Mouse (Mus musculus) cerebellum, postnatal 36 days (tissue): ENCODE measurements around the gene Gsg1l.

Experiments
- DNase-seq, 2 experiments: peaks; one replicate each; pipeline ENCODE4 v3.0.0; 2021 to 2022; ENCODE audit warnings: mixed read lengths in 2 of 2

Gsg1l gene

DNA sequence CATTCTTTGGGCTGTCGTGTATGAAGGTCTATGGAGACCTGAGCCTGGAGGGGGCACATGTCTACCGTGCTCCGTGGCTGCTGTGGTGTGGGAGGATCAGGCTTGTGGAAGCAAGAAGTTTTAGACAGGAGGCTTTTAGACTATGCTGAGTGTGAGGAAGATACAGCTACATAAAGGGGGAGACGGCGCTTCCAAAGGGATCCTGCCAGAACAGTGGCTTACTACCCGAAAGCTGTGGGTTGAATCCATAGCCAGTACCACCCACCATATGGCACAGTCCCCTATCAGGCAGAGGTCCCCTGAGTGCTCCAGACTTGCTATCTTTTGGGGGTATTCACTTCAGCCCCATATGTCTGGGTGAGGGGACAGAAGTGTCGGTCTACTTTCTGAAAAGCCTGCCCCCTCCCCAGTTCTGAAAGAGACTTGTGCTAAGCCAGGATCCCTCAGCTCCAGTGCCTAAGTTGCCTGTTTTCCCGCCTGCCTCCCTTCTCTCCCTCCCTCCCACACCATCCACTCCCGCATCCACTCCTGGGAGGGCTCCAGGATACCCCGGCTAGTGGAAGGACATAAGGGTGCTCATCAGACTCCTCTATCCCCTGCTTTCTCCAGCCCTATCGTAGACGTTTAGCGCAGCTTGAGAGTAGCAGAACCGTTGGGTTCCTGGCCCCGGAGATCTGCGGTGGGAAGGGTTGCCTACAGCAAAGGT lies 1.1 kb downstream of the Gsg1l start:
- DNase-seq, result peak in 1 of 2 experiments; percentile 17

DNA sequence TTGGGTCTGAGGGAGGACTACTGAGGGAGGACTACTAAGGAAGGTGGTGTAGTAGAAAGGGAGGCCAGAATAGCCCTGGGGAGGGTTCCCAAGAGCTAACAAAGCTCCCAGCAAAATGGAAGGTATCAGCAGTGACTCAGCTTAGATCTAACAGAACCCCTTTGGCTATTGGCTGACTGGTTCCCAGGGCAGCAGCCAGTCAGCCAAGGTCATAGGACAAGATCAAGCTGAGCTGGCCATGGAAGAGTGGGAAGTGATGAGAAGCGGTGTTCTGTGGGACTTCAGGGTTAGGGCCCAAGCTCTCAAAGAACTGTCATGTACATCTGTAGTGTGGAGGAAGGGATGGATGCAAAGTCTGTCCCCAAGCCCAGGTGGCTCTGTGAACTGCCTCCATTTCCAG lies 5.3 kb downstream of the Gsg1l start:
- no peak for DNase-seq

DNA sequence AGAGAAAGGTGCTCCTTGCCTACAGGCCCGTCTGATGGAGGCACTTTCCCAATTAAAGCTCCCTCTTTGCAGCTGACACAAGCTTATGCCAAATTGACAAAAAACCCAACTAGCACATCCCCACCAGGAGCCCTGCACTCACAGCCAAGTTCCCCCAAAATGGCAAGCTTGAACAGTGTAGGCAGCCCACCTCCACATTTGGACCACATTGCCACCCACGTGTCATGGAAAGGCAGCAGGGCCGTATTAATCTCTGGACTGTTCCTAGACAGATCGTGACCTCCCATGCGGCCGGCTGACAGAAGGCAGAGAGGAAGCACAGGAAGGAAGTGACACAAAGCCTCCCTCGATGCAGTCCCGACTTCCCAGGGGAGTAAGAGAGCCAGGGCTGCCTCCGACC lies 7.2 kb downstream of the Gsg1l start:
- no peak for DNase-seq

DNA sequence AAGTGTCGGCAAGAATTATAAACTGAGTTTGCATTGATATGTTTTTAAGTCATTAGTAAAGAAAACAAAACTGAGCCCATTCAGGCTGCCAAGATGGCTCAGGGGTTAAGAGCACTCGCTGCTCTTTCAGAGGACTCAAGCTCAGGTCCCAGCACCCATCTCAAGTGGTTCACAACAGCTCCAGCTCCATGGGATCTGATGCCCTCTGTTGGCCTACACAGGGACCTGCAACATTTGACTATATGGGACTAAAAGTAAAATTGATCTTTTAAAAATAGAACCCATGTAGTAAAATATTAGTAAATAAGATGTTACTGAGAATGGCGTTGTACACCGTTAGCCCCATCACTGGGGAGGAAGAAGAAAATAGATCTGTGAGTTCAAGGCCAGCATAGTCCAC lies 11.9 kb downstream of the Gsg1l start:
- no peak for DNase-seq

DNA sequence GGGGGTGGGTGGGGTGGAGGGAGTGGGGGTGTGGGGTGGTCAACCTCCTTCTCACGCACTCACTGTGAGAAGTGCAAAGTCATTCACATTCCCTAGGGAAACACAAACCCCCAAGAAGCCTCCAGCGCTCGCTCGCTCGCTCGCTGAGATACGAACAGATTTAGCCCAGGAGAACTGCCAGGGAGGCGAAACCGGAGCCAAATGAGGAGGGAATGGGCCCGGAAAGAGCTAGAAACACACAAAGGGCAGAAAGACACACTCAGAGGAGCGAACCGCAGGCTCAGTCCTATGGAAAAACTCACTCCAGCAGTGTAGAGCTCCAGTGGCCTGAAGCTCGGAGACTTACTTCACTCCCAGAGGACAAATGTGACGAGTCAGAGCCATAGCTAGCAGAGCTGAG lies 15.4 kb downstream of the Gsg1l start:
- DNase-seq, result peak; percentile 61 to 62

DNA sequence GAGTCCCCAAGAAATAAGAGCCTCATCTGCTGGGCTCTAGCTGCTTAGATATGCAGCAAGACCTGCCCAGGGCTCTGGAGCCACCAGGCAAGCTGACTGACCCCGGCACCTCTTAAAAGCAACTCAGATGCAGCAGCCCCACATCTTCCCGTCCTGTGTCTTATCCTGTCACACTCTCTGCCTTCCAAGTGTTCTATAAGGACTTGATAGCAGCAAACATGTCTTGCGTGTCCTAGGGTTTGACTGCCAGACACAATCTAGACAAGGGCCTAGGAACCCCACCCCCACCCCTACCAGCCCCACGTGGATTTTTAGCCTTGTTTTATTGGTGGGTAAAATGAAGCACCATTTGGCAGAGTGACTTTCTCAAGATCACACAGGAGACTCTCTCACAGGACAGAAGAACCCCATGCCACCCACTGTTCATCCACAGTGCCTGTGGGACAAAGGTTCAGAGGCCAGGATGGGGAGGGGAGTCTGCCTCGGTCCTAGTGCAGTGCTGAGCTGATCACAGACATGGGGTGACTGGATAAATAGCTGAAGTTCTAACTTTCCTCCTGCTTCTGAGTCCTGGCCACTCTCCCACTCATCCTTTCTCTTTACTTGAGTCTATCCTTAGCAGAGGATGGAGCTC lies 16.9 kb downstream of the Gsg1l start:
- DNase-seq, result no peak

DNA sequence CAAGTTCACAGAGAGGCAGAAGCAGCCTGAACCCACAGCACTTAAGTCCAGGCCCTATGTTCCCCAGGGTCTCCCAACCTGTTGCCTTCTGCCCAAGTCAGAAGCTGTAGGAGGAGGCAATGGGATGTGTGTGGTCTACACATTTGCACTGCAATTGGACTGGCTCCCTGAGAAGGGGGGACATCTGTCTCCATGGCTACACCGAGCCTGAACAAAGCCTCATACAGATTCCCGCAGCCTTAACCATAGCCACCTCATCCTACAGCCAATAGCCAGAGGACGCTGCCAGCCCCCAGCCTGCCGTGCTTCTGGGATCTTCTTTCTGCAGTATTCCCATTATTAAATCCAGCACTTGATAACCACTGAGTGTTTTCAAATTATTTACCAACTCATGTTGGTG lies 20.0 kb downstream of the Gsg1l start:
- DNase-seq, result no peak

DNA sequence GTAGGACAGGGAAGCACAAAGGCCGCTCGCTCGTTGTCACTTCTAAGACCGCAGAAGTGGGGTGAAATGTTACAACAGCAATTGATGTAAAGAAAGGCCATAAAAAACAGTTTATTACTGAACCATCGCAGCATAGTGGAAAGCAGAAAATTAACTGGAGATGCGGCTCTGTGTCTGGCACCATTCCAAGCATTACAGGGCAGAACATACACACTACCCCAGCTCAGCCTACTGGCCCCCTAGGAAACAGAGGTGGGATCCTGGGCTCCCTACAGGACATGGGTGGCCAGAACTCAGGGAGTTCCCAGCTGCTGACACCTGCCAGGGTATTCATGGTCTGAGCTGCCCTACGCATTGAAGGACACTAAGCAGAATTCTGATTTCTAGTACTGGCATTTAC lies 23.3 kb downstream of the Gsg1l start:
- DNase-seq, result no peak

DNA sequence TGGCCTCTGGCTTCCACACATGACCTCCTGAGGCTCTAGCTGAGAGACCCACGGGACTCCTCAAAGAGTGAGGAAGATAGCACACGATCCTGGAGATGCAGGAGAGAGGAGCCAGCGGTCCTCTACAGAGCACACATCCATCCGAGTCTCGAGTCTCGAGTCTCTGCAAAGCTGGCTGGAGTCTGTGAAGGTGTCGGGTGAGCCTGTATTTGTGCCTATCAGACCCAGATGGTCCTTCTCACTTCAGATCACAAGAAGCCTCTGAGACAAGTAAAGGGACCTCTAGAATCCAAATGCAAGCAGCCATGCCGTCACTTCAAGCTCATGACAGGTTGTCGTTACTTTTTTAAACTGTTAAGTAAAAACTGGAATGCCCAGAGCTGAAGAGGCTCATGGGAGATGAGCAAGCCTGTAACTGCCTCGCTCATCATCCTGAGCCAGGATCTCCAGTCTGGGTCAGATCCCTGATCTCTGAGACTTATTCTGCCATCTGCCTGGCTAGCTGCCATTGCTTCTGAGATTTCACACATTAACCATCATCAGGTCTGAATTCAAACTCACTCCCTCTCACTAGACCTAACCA lies 24.8 kb downstream of the Gsg1l start:
- DNase-seq, result no peak

DNA sequence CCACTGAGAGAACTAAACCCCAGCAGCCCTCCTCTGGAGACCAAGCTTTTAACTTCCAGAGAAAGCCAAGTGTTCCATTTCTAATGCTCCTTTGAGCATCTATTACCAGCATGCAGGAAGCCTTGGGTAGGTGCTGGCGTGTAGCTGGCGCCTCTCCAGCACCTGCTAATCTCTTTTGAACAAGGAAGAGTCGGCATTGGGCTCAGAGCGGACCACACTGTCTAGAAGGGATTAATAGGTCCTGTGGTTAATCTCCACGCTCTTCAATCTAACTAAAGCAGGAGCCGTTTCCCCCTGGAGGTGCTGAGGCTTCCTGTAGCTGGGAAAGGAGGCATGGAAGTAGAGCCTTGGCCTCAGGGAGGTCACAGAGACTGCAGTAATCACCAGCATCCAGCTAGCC lies 27.6 kb downstream of the Gsg1l start:
- DNase-seq, result peak in 1 of 2 experiments; percentile 30

DNA sequence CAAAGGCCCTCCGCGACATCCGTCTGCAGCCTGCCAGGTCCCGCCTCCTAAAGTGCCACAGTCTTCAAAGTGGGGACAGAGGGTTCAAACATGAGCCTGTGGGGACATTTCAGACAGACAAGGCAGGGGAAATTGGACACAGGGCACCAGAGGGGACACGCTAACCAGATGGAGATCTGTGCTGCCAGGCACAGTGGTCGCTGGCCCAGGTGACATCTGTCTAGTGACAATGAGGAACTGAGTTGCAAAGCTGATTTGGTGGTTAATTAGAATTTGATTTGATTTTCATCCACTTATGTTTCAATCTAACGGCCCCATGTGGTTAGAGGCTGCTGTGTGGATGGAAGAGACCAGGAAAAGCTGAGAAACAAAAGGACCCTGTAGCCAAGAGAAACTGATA lies 28.6 kb downstream of the Gsg1l start:
- DNase-seq, result no peak

DNA sequence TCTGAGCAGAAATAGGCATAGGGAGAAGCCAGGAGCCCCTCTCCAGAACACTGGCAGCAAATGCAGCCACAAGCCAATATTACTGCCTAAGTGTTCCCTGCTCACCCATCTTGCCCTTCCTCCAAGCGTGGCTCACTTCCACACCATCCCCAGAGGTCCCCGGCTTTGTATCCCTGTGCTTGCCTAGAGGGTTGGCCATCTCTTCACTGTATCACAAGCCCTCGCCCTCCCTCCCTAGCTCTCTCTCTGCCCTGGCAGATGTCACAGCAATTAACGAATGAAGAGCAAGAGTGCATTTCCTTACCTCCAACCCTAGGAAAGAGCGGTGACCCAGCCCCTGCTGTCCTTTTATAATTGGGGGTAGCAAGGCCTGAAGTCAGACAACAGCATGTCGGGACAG lies 30.3 kb downstream of the Gsg1l start:
- no peak for DNase-seq

DNA sequence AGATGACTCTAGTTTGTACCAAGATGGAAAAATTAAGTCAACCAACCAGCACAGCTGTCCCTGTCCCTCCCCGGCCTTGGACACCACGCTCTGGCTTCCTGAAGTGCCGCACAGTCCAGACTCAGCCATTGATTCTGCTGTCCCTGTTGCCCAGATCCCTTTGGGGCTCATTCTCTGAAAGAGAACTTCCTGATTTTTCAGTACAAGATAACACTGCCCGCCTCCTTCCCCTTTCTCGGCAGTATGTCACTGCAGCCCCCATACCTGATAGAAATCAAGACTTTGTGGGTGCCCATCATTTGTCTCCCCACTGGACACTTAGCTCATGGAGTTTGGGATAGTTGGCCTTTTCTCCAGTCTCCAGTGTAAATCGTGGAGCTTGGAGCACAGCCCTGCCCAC lies 37.1 kb downstream of the Gsg1l start:
- DNase-seq, result no peak

DNA sequence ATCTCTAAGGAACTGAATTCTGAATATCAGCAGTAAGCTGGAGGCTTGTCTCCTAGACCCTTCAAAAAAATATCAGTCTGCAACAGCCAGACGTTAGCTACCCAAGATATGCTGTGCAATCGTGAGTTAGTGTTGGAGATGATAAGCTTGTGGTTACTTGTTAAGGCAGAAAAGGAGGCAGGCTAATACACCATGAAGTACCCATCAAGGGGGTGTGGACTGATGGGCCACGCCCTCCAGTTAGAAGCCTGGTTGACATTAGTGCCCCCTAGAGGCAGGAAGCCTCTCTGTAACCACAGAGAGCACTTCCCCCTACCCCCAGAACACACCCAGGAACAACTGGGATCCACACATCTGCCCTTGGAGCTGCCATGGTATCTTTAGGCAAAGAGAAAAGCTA lies 39.9 kb downstream of the Gsg1l start:
- no peak for DNase-seq

DNA sequence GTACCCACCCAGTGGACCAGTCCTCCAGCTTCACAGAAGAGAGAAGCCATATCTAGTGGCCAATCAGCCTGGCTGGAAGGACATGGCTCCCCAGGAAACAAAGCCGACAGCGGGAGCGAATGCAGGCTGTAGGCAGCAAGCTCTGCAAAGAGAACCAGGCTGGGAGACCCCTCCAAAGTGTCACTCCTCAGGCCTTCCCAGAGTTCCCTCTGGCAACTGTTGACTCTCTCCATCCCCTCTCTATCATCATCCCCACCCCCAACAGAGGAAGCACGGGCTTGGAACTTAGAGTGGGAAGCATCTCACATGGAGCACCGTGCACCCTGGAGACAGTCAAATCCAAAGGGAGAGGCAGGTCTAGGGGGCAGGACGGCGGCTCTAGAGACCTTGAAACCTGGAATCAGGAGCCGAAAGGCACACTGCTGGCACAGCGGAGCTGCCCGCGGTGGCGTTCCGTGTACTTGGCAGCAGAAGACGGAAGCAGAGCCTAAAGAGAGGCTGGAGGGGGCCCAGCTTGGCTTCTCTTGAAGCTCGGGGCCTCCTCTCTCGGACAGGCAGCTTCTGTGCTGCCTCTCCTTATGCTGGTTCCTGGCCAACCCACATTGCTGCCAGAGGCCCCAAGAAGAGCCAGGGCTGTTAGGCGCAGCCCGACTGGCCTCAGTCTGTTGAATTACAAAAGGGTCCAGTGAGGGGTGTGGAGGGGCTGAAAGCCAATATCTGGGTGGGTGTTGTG lies 41.3 kb downstream of the Gsg1l start:
- peak; percentile 64 to 72 for DNase-seq

DNA sequence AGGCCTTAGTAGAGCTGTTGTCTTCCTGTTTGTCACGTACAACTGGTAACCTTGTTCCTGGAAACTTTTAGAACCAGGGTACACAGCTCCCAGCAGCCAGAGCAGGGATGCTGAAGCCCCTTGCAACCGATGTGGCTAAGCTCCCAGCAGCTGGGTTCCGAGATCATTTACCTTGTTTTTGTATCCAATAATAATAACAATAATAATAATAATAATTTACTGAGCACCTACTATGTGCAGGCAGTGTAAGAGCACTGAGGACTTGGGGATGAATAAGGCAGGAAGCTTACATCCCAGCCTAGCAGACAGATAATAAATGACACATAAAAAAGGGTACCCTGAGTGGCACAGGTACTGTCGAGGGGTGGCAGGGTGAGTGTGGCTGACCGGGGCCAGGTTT lies 42.4 kb downstream of the Gsg1l start:
- DNase-seq, result no peak

DNA sequence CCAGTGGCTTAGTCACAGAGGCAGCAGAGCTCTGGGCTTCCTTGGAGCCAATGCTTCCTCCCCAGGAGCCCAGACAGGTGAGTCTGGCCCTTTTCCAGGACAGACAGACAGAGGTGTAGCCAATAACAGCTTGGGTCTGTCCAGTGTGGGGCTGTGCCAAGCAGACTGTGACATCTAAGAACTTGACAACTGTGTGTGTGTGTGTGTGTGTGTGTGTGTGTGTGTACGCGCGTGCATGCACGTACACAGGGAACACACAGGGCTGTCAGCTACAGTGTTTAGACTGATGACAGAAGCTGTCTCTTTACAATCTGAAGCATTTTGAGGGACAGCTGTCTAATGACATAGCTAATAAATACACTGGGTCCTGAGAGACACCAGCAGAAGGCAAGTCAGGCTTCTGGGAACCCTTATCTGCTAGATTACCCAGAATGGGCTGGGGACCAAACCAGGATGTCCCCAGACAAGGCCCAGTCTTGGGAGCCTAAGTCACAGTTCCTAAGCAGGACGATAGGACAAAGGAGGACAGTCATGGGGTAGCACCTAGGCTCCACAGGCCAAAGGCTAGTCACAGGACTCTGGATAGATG lies 42.9 kb downstream of the Gsg1l start:
- DNase-seq, result no peak

DNA sequence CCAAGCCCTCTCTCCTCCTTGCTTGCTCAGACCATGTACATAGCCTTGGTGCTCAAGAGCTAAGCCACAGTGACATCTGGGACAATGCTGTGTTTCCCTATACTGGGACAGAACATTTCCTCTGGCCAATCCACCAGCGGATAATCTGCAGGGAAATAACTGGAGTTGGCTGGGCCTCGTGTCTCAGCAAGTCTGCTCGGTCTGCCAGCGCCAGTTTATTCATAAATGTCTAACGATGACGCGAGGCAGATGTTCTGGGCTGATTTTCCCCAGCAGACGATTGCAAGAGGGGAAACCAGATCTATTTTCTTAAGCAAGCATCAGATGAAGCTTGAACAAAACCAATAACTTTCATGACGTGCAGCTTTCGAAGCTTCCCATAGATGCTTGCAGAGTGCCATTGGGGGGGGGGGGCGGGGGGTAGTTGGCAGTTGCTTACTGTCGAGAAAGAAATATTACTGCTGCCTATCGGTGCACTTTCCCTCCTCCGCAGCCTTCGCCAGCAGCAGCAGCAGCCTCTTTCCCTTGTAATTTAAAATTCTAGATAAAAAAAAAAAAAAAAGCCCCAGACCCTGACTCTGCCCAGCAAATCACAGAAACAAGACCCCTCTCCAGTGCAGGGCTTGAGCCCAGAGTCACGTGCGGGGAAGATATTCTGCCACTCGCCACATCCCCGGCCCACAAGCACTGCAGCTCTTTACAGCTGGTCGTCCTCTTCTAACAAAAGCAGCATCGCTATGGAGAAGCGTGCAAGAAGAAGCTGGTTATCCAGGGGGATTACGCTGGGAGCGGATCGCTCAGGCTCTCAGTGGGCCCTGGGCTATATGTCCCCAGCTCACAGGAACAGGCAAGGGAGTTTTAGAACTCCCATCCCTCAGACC lies 43.6 kb downstream of the Gsg1l start:
- no peak for DNase-seq

DNA sequence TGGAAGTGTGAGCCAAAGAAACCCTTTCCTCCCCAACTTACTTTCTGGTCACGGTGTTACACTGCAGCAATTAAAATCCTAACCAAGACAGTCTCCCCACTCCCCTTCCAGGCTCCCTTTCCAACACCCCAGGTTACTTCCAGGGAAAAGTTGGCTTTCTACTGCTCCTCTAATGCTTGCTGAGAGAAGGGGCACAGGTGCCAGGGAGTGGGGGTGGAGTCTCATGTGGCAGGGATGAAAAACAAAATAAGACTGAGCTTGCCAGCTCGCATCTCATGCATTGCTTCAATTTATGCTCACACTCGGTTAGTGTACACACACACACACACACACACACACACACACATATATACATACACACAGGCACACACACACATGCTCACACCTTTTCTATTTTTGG lies 46.9 kb downstream of the Gsg1l start:
- DNase-seq, result no peak

DNA sequence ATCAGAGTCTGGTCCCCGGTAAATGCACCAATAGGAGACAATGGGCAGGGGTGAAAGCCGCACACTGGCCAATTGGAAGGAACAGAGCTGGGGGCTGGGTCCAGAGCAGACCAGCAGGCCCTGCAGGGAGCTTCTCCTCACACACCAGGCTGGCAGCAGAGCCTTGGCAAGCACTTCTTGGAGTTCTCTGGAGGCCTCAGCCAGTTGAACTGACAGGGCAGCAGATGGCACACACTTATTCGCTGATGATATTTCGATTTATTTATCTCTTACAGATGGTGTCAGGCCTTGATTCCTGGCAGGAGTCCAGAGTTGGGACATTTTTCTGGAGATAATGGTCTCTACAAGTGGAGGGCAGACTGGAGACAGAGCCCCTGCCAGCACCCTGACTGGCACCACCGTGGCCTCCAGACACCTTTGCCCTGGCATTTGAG lies 49.4 kb downstream of the Gsg1l start:
- peak; percentile 84 to 89 for DNase-seq

DNA sequence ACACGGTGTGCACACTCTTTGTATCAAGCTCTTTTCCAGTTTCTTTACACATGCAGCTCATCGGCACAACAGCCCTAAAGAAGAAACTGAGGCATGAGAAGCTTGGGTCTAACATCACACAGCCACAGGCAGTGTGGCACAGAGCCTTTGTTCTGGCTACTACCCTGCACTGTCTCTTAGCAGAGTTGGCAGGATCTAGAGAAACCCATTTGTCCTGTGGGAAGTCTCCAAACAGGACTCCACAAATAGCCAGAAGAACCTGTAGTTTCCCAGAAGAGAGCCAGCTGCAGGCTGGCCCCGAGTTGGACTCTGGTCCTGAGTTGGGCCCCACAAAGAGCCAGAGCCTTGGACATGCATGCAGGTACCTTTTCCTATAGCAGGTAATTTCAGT lies 49.9 kb downstream of the Gsg1l start:
- DNase-seq, result no peak

DNA sequence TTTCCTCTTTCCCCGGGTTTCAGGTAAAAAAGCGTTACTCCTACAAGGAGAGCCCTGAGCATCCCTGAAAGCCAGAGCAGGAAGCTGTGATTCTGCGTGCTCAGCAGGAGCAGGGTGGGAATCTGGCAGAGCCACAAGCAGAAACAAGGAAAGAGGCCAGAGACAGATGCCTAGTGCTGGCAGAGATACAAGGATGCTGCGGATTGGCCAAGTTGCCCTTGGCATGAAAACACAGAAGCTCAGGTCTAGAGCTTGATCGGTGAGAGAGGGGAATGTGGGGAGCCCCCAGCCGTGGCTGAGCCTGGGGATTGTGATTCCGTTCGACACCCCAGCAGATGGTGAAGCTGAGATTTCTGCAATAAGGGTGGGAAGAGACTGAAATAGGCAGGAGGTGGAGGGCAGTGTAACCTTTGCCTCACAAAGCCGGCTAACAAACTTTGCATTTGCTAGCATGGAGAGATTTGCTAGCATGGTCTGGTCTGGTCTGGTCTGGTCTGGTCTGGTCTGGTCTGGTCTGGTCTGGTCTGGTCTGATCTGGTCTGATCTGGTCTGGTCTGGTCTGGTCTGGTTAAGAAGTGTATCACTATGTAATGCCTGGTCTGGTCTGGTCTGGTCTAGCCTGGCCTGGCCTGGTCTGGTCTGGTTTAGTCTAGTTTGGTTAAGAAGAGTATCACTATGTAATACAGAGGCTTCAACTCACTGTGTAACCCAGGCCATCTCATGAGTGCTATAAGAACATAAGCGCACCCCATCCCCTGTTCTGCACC lies 50.4 kb downstream of the Gsg1l start:
- peak; percentile 84 to 88 for DNase-seq
